Mouse (Mus musculus): ENCODE results near the gene Wnt2b. TPM values are rescaled to one million over a fixed set of nuclear protein-coding genes. Genes with fewer than 3 reads are reported as not detected.

Wnt2b gene
- polyA plus RNA-seq, 1 experiment from 2014 or later = 0.93 TPM

DNA sequence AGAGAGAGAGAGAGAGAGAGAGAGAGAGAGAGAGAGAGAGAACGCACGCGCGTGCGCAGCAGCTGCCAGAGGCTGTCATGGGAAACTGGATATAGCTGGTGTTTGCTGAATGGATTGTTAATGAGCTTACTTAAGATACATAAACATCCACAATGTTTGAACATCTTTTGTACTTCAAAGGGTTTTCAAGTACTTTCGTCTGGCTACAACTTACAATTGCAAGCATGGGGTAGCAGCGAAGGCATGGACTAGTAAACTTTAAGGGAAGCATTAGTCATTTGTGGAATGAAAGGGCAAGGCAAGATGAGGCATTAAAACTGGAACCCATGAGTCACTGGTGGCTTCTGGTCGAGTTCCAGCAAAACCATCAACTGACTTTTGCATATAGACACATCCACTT is 38.8 kb upstream of the Wnt2b start:
- Histone ChIP-seq H3K27ac (replicated peaks; ENCODE audit: low read depth, low read length) (no peak overlapping the region), H3K36me3 (ENCODE audit: control insufficient read depth, insufficient read depth, low read length) (peaks cover 43% of the 10 kb centered on the region), H3K4me2 (ENCODE audit: low read length) (no peak overlapping the region), H3K9ac (replicated peaks; ENCODE audit: low read length) (no peak overlapping the region), H3K4me1 (ENCODE audit: control insufficient read depth, insufficient read depth, low read length) (peaks cover 17% of the 10 kb centered on the region), H3K9me3 (ENCODE audit: control insufficient read depth, low read length) (no peaks in the 10 kb centered on the region), H3K27me3 (ENCODE audit: control insufficient read depth, insufficient read depth, low read length) (no peaks in the 10 kb centered on the region), H3K4me3 (replicated peaks; ENCODE audit: low read depth, low read length) (no peak overlapping the region)
- 88% methylated on average over 8 of the region's 8 CpGs for WGBS
- ATAC-seq (ENCODE audit: low FRiP score, low TSS enrichment) (no peak), DNase-seq (no peak)

DNA sequence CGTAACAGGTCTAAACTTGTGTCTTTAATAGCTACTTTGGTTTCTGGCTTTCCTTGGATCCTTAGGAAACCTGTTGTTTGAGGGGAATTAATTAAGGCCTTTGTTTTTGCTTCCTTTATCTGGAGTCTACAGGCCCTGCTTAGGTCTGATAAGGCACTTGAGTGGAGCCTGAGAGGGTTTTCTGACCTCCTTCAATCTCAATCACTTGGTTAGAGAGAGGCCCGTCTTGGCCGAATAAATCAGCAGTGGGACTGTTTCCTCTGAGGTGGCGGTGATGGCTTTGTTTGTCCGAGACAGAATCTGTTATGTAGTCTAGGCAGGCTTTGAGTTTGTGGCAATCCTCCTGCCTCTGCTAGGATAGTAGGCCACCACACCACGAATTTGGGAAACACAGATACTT is 35.8 kb upstream of the Wnt2b start:
- Histone ChIP-seq H3K4me2 (ENCODE audit: low read length) (no peak overlapping the region), H3K4me3 (replicated peaks; ENCODE audit: low read depth, low read length) (no peak overlapping the region), H3K4me1 (ENCODE audit: control insufficient read depth, insufficient read depth, low read length) (peaks cover 12% of the 10 kb centered on the region), H3K36me3 (ENCODE audit: control insufficient read depth, insufficient read depth, low read length) (peaks cover 15% of the 10 kb centered on the region), H3K27ac (replicated peaks; ENCODE audit: low read depth, low read length) (no peak overlapping the region), H3K9me3 (ENCODE audit: control insufficient read depth, low read length) (no peaks in the 10 kb centered on the region), H3K9ac (replicated peaks; ENCODE audit: low read length) (no peak overlapping the region), H3K27me3 (ENCODE audit: control insufficient read depth, insufficient read depth, low read length) (no peaks in the 10 kb centered on the region)
- no peak for ATAC-seq (ENCODE audit: low FRiP score, low TSS enrichment)
- 26% methylated on average over 6 of the region's 6 CpGs for WGBS
- no peak for DNase-seq

DNA sequence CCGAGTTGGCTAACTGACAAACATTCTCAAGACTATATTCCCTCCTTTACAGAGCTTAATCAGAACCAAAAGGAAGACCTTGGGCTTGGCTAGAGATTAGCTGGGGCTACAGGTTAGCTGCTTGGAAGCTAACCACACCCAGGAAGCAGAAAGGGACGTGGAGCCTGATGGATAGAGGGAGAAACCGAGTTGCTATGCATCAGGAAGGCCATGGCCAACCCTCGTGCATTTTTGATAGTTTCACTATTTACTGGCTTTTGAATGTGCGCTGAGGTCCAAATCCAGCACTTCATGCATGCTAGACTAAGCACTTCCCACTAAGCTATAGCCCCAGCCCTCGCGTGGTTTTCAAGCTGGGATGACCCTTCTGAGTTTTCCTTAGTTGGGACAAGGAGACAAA is 34.0 kb upstream of the Wnt2b start:
- Histone ChIP-seq H3K4me2 (ENCODE audit: low read length) (no peak overlapping the region), H3K9ac (replicated peaks; ENCODE audit: low read length) (no peak overlapping the region), H3K4me3 (replicated peaks; ENCODE audit: low read depth, low read length) (no peak overlapping the region), H3K27me3 (ENCODE audit: control insufficient read depth, insufficient read depth, low read length) (no peaks in the 10 kb centered on the region), H3K36me3 (ENCODE audit: control insufficient read depth, insufficient read depth, low read length) (no peaks in the 10 kb centered on the region), H3K9me3 (ENCODE audit: control insufficient read depth, low read length) (no peaks in the 10 kb centered on the region), H3K4me1 (ENCODE audit: control insufficient read depth, insufficient read depth, low read length) (peaks cover 12% of the 10 kb centered on the region), H3K27ac (replicated peaks; ENCODE audit: low read depth, low read length) (no peak overlapping the region)
- DNase-seq (no peak), ATAC-seq (ENCODE audit: low FRiP score, low TSS enrichment) (no peak)
- WGBS = 90% methylated on average over 7 of the region's 7 CpGs

DNA sequence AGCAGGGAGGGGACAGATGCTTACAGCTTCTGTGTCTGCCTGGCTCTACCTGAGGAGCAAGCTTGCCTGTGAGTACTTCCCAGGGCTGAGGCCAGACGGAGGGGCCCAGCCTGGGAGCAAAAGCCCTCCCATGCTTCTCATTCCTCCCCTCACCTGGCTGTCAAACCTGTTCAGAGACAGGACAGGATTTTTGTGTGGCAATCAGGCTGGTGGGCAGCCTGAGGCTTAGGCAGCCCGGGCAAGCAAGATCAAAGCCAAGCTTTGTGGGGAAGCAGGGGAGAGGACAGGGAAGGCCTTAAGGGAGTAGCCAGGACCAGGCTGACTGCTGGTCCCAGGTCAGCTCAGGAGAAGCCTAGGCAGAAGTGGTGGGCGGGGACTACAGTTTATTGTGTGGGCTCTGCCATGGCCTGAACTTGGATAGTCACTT is 32.7 kb upstream of the Wnt2b start:
- Histone ChIP-seq H3K4me2 (ENCODE audit: low read length) (no peak overlapping the region), H3K27ac (replicated peaks; ENCODE audit: low read depth, low read length) (peak overlapping the region; percentile 37), H3K4me3 (replicated peaks; ENCODE audit: low read depth, low read length) (no peak overlapping the region), H3K36me3 (ENCODE audit: control insufficient read depth, insufficient read depth, low read length) (no peaks in the 10 kb centered on the region), H3K9me3 (ENCODE audit: control insufficient read depth, low read length) (no peaks in the 10 kb centered on the region), H3K27me3 (ENCODE audit: control insufficient read depth, insufficient read depth, low read length) (no peaks in the 10 kb centered on the region), H3K9ac (replicated peaks; ENCODE audit: low read length) (no peak overlapping the region), H3K4me1 (ENCODE audit: control insufficient read depth, insufficient read depth, low read length) (peaks cover 12% of the 10 kb centered on the region)
- WGBS = 55% methylated on average over 3 of the region's 3 CpGs
- no peak for DNase-seq
- 0 out of 2 replicates have a peak, but pooled peaks have one; percentile 3 for ATAC-seq (ENCODE audit: low FRiP score, low TSS enrichment)

DNA sequence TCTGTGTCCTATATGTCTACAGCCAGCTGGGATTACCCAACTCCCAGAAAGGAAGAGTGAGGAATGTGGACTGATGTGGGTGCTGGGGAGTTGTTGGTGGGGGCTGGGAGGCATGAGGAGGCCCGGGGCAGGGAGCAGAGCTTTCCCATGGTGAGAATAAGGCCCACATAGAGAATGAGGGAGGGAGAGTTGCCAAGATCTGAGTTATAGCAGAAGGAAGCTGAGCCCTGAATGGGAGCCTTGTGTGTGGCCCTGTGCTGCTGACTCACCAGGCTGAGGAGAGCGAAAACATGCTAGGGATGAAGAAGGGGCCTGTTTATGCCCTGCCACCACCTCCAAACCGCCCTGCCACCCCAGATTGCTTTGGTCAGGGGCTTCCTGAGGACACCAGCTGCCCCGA is 32.1 kb upstream of the Wnt2b start:
- Histone ChIP-seq H3K4me2 (ENCODE audit: low read length) (no peak overlapping the region), H3K4me3 (replicated peaks; ENCODE audit: low read depth, low read length) (no peak overlapping the region), H3K27me3 (ENCODE audit: control insufficient read depth, insufficient read depth, low read length) (no peaks in the 10 kb centered on the region), H3K4me1 (ENCODE audit: control insufficient read depth, insufficient read depth, low read length) (peaks cover 12% of the 10 kb centered on the region), H3K9me3 (ENCODE audit: control insufficient read depth, low read length) (no peaks in the 10 kb centered on the region), H3K36me3 (ENCODE audit: control insufficient read depth, insufficient read depth, low read length) (no peaks in the 10 kb centered on the region), H3K27ac (replicated peaks; ENCODE audit: low read depth, low read length) (peak overlapping the region; percentile 37), H3K9ac (replicated peaks; ENCODE audit: low read length) (no peak overlapping the region)
- ATAC-seq (ENCODE audit: low FRiP score, low TSS enrichment) = peak; percentile 35
- 52% methylated on average over 4 of the region's 4 CpGs for whole genome bisulfite sequencing
- peak; percentile 54 for DNase-seq

DNA sequence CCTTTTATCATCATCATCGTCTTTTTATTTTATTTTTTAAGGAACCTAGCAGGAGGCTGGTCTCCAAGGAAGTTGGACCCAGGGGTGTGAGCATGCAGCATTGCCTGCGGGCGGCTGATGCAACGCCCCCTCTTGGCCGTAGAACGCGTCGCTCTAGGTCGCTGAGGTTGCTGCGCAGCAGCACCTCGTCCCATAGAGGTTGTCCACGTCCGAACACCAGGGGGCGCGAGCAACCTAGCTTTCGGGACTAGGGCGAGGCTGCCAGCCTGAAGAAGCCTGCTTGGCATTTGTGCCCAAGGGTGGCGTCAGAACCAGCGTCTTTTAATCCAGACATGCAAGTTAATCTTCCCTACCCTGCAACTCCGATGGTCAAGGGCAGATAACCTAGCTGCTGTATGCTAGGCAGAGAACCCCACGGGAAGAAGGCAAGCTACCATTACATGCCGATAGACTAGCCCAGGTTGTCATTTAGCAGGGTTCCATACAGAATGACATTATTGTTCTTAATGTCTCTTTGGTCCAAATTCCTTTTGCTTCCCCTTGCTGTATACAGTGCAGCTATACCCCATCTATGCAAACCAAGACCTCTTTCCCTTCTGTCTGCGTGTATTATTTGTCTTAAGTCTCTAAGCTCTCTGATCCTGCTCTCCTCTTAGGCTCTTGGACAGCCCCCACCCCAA is 31.1 kb upstream of the Wnt2b start:
- peak; percentile 95 for DNase-seq
- no peak overlapping the region for H3K4me3 ChIP-seq (replicated peaks; ENCODE audit: low read depth, low read length)
- H3K9me3 ChIP-seq (ENCODE audit: control insufficient read depth, low read length) = no peaks in the 10 kb centered on the region
- no peaks in the 10 kb centered on the region for H3K36me3 ChIP-seq (ENCODE audit: control insufficient read depth, insufficient read depth, low read length)
- no peaks in the 10 kb centered on the region for H3K27me3 ChIP-seq (ENCODE audit: control insufficient read depth, insufficient read depth, low read length)
- peak; percentile 80; the same call in 1 of the 2 replicates for ATAC-seq (ENCODE audit: low FRiP score, low TSS enrichment)
- H3K9ac ChIP-seq (replicated peaks; ENCODE audit: low read length) = no peak overlapping the region
- WGBS = 11% methylated on average over 23 of the region's 23 CpGs
- peaks cover 8% of the 10 kb centered on the region for H3K4me1 ChIP-seq (ENCODE audit: control insufficient read depth, insufficient read depth, low read length)
- no peak overlapping the region for H3K27ac ChIP-seq (replicated peaks; ENCODE audit: low read depth, low read length)
- peak overlapping the region; percentile 33 for H3K4me2 ChIP-seq (ENCODE audit: low read length)

DNA sequence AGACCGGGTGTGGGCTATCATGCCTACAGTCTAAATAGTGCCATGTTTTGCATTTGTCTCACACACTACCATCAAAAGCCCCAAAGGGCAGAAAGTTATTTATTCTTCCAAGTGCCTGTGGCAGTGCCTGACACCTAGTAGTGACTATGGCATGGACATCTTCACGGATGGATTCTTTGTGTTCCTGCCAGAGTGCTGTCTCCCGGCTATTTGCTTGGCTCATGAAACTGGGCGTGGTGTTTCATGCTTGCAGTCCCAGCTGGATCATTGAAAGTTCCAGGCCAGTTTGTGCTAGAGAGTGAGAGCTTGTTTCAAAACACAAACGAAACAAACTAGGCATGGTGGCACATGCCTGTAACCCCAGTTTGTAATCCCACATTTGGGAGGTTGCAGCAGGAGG is 30.0 kb upstream of the Wnt2b start:
- no peaks in the 10 kb centered on the region for H3K9me3 ChIP-seq (ENCODE audit: control insufficient read depth, low read length)
- no peak for ATAC-seq (ENCODE audit: low FRiP score, low TSS enrichment)
- no peak overlapping the region for H3K27ac ChIP-seq (replicated peaks; ENCODE audit: low read depth, low read length)
- H3K4me1 ChIP-seq (ENCODE audit: control insufficient read depth, insufficient read depth, low read length) = peaks cover 8% of the 10 kb centered on the region
- no peaks in the 10 kb centered on the region for H3K36me3 ChIP-seq (ENCODE audit: control insufficient read depth, insufficient read depth, low read length)
- no peaks in the 10 kb centered on the region for H3K27me3 ChIP-seq (ENCODE audit: control insufficient read depth, insufficient read depth, low read length)
- DNase-seq = no peak
- H3K9ac ChIP-seq (replicated peaks; ENCODE audit: low read length) = no peak overlapping the region
- WGBS = 86% methylated on average over 5 of the region's 5 CpGs
- no peak overlapping the region for H3K4me3 ChIP-seq (replicated peaks; ENCODE audit: low read depth, low read length)
- H3K4me2 ChIP-seq (ENCODE audit: low read length) = no peak overlapping the region

DNA sequence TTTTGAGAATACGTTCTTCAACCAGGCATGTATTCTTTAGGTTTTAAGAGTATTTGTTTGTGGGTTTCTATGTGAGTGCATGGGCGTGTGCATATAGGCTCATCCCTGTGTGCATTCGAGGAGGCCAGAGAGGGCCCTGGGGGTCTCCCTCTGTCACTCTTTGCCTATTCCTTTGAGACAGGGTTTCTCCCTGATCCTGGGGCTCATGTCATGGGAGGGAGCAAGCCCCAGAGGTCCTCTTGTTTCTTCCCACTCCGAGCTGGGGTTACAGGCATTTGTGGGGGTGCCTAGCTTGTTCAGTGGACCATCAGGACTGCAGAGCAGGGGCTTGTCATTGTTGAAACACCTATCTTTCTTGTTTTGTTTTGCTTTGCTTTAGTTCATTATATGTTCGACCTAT is 26.2 kb upstream of the Wnt2b start:
- Histone ChIP-seq H3K4me3 (replicated peaks; ENCODE audit: low read depth, low read length) (no peak overlapping the region), H3K36me3 (ENCODE audit: control insufficient read depth, insufficient read depth, low read length) (no peaks in the 10 kb centered on the region), H3K27ac (replicated peaks; ENCODE audit: low read depth, low read length) (no peak overlapping the region), H3K9ac (replicated peaks; ENCODE audit: low read length) (no peak overlapping the region), H3K4me1 (ENCODE audit: control insufficient read depth, insufficient read depth, low read length) (peaks cover under 1% of the 10 kb centered on the region; the same call in 1 of the 2 replicates), H3K9me3 (ENCODE audit: control insufficient read depth, low read length) (no peaks in the 10 kb centered on the region), H3K27me3 (ENCODE audit: control insufficient read depth, insufficient read depth, low read length) (no peaks in the 10 kb centered on the region), H3K4me2 (ENCODE audit: low read length) (no peak overlapping the region)
- no peak for DNase-seq
- ATAC-seq (ENCODE audit: low FRiP score, low TSS enrichment) = no peak
- 77% methylated on average over 5 of the region's 5 CpGs for WGBS

DNA sequence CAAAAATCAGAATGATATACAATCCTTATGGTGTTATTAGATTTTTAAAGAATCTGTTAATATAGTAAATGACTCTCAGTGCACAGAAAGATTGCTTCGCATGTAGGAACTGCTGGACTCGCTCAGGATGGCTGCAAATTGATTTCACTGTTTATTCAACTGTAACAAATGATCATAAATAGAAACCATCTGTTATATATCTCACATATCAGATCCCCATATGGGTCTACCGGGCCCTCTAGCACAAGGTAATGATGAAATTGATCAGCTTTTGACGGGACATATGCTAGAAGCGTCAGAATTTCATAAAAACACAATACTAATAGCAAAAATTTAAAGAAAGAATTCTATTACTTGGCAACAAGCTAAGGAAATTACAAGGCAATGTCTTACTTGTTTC is 18.0 kb upstream of the Wnt2b start:
- no peak for ATAC-seq (ENCODE audit: low FRiP score, low TSS enrichment)
- H3K4me3 ChIP-seq (replicated peaks; ENCODE audit: low read depth, low read length) = no peak overlapping the region
- H3K4me1 ChIP-seq (ENCODE audit: control insufficient read depth, insufficient read depth, low read length) = no peaks in the 10 kb centered on the region
- H3K9ac ChIP-seq (replicated peaks; ENCODE audit: low read length) = no peak overlapping the region
- no peaks in the 10 kb centered on the region for H3K36me3 ChIP-seq (ENCODE audit: control insufficient read depth, insufficient read depth, low read length)
- H3K4me2 ChIP-seq (ENCODE audit: low read length) = no peak overlapping the region
- 81% methylated on average over 5 of the region's 5 CpGs for WGBS
- H3K9me3 ChIP-seq (ENCODE audit: control insufficient read depth, low read length) = no peaks in the 10 kb centered on the region
- H3K27me3 ChIP-seq (ENCODE audit: control insufficient read depth, insufficient read depth, low read length) = no peaks in the 10 kb centered on the region
- DNase-seq = no peak
- H3K27ac ChIP-seq (replicated peaks; ENCODE audit: low read depth, low read length) = no peak overlapping the region

All from midbrain, embryonic 14.5 days (tissue).